Mouse (Mus musculus) gastrocnemius, adult 18-20 months (tissue): ENCODE measurements around the gene Gm20388. TPM values are rescaled to one million over a fixed set of nuclear protein-coding genes. Genes with fewer than 3 reads are reported as not detected.
A peak's percentile ranks its signal among the peaks of the same experiment; 100 is the strongest.

Source experiments
- DNase-seq: peaks from one replicate; pipeline ENCODE4 v3.0.0; 2021; ENCODE audit warnings: low spot score
- total RNA-seq, 2 experiments: library from RNA; stranded (reverse); gene quantifications; 2 replicates each; pipeline ENCODE4 v1.2.3; 2021

Gm20388 gene
- total RNA-seq, 2 experiments from 2014 or later = 10.5 to 12.3 TPM

- DNase-seq = peak; percentile 54
Observed at GRCm38 (mm10) chr8:120618110-120618509, 707.5 kb downstream of the Gm20388 start.

- no peak for DNase-seq
Observed at GRCm38 (mm10) chr8:120619235-120620180, 708.9 kb downstream of the Gm20388 start.

GRCm38 (mm10) chr8:120620441-120620840 lies 709.8 kb downstream of the Gm20388 start:
- no peak for DNase-seq

- DNase-seq = no peak
Observed at GRCm38 (mm10) chr8:120622161-120622560, 711.5 kb downstream of the Gm20388 start.

- DNase-seq = no peak
Observed at GRCm38 (mm10) chr8:120623608-120624007, 713.0 kb downstream of the Gm20388 start.

- DNase-seq = no peak
Observed at GRCm38 (mm10) chr8:120626461-120626860, 715.8 kb downstream of the Gm20388 start.

GRCm38 (mm10) chr8:120627298-120627697 lies 716.7 kb downstream of the Gm20388 start:
- DNase-seq = no peak

GRCm38 (mm10) chr8:120630031-120630430 lies 719.4 kb downstream of the Gm20388 start:
- DNase-seq = no peak

GRCm38 (mm10) chr8:120630848-120631247 lies 720.2 kb downstream of the Gm20388 start:
- no peak for DNase-seq

GRCm38 (mm10) chr8:120631441-120632375 lies 721.1 kb downstream of the Gm20388 start:
- DNase-seq = no peak

- DNase-seq = no peak
Observed at GRCm38 (mm10) chr8:120632969-120633664, 722.5 kb downstream of the Gm20388 start.

GRCm38 (mm10) chr8:120633665-120634271 lies 723.1 kb downstream of the Gm20388 start:
- no peak for DNase-seq

- peak; percentile 56 for DNase-seq
Observed at GRCm38 (mm10) chr8:120634329-120634839, 723.7 kb downstream of the Gm20388 start.

GRCm38 (mm10) chr8:120641245-120641644 lies 730.6 kb downstream of the Gm20388 start:
- DNase-seq = no peak

GRCm38 (mm10) chr8:120642031-120642662 lies 731.5 kb downstream of the Gm20388 start:
- peak; percentile 39 for DNase-seq

GRCm38 (mm10) chr8:120644663-120645062 lies 734.0 kb downstream of the Gm20388 start:
- peak; percentile 33 for DNase-seq

GRCm38 (mm10) chr8:120647532-120647931 lies 736.9 kb downstream of the Gm20388 start, which contains the start of gene 1190005I06Rik:
Gene 1190005I06Rik (minus strand): TSS chr8:120647632.
- DNase-seq = no peak

GRCm38 (mm10) chr8:120656322-120657052 lies 745.8 kb downstream of the Gm20388 start:
- no peak for DNase-seq

GRCm38 (mm10) chr8:120657415-120657814 lies 746.8 kb downstream of the Gm20388 start:
- DNase-seq = no peak
